Mouse (Mus musculus): ENCODE results near the gene Gm42372.
"Not testable (repeated sequence)": the region's sequence is repeated elsewhere in the genome, so short reads cannot be mapped to it uniquely, and the experiment has no call there.

Gene Gm42372

DNA sequence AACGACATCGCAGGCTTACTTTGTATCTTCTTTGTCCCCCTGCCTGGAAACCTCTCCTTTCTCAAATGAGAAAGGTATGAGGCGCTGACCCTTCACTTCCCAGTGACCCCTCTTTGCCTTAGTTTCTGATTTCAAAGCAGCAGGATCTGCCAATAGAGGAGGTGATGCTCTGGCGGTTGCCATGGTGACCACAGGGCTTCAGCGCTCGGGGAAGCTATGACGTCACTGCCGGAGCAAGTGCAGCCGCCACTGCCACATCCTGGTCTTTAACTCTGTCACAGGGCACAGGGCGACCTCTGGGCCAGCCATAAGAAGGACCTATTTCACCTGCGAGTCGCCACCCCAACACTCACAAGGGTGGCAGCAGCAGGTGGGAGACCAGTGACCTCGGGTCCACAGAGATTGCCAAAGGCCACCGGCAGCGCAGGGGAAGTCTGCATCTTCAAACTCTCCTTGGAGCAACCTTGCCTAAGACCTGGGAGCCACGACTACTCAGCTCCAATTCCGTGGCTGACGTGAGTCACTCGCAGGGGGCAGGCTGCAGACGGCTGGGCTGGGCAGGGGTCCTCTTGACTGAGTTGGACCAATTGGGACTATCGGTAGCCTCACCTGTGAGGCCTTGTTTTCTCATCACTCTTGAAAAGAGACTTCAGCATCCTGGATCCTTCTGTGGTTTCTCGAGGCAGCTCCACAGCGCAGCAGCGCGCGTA lies at the start of gene Gm42372:
Gene Gm42372 (plus strand): TSS at position 228 of the 710 bp plus-strand sequence.
- DNase-seq (ENCODE audit: low spot score in 2 of 2): peak in 1 of 2 experiments; percentile 69

DNA sequence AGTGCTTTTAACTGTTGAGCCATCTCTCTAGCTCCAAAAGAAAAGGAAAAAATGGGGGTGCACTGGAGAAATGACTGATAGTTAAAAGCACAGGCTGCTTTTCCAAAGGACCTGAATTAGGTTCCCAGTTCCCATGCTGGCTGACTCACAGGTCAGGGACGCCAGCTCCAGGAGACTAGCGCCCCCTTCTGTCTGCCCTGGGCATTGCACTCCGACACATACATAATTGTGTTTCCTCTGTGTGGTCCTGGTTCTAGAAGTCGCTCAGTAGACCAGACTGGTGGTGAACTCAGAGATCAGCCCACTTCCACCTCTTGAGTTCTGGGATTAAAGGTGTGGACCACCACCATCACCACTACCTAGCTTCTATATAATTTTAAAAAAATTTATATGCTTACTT lies 45.6 kb upstream of the Gm42372 start:
- DNase-seq (ENCODE audit: low spot score in 2 of 2): peak in 1 of 2 experiments; percentile 57

DNA sequence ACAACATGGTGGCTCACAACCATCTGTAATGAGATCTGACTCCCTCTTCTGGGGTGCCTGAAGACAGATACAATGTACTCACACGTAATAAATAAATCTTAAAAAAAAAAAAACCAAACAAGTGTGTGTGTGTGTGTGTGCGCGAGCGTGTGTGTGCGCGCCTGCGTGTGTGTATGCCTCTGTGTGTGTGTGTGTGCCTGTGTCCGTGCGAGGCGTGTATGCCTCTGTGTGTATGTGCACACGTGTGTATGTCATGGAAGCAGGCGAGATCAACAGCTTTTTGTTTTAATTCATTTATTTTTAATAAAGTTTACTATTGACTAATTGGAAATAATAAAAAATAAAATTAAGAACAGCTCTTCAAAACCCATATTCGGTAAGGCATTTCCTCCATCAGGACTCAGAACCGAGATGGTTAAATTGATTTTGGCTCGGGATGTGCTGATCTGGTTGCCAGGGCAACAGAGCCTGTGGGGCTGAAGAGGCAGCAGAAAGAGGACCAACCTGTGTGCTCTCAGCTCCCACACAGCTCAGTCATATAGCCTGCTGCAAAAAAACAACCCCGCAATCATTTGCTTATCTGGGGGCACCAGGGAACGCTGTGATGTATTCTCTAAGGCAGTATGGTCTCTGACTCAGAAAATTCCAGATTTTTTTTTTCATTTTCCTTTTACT lies 44.6 kb upstream of the Gm42372 start:
- DNase-seq (ENCODE audit: low spot score in 2 of 2): no peak

DNA sequence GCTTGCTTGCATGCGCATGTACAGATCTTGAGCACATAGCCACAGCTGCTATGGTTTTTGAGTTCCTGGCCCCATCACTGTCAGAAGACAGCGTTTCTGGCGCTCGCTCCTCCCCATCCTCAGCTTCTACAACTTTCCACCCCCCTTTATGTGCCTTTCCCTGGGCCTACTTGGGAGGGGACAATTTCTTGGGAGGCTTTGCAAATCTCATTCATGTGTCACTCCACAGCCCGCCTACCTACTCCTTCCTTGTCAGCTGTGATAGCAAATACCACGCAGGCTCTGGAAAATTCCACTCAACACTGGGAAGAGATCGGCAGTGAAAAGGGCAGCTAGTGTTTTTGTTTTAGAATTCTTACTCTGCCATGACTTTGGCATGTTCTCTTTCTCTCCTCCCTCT lies 42.6 kb upstream of the Gm42372 start:
- DNase-seq (ENCODE audit: low spot score in 2 of 2): no peak

DNA sequence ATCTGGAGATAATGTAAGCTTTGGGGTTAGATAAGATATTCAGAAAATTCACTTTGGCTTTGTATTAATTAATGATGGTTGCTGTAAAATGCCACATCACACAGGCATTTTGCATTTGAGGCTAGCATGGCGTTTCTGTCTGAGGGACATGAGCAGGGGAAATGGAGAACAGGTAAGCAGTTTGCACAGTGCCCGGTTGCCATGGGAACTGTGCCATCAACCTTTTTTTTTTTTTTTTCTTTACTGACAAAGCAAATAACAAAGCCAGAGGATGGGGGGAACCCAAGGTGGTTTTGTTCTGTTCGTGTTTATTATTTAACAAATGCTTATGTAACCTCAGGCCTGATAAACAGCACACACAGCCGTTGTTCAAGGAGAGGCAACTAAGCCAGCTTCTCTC lies 40.0 kb upstream of the Gm42372 start:
- DNase-seq (ENCODE audit: low spot score in 2 of 2): no peak

DNA sequence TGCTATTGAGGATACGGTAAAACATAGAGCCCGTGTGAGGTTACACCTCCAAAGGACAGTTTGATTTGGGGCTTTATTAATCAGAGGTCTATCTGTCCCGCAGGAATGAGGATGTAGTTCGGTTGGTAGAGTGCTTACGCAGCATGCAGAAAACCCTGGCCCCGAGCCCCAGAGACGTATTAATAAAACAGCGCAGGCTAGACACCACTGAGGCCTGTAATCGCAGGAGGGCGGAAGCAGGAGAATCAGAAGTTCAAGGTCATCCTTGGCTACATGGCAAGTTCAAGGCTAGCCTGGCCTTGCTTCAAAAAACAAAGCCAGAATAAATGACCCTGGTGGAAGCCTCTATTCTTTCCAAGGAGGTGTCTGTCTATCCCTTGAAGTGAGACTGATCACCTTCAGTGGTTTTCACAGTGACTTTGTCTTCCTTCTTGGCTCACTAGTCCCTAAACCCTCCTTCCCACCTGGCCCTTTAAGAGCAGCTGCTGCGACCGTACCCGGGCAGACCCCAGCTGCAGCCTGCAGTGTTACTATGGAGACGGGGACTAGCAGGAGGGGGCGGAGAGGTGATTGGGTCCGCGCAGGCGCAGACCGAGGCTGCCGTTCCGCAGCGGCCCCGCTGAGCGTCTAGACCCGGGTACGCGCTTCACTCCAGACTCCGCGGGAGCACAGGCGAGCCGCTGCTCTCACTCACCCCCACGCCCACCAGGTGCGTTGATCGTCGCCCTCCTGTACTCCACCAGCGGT lies 38.7 kb upstream of the Gm42372 start, which contains the start of gene Pnmal2:
Gene Pnmal2 (plus strand): TSS at position 622 of the 747 bp plus-strand sequence.
- peak in 1 of 2 experiments; percentile 71 for DNase-seq (ENCODE audit: low spot score in 2 of 2)

DNA sequence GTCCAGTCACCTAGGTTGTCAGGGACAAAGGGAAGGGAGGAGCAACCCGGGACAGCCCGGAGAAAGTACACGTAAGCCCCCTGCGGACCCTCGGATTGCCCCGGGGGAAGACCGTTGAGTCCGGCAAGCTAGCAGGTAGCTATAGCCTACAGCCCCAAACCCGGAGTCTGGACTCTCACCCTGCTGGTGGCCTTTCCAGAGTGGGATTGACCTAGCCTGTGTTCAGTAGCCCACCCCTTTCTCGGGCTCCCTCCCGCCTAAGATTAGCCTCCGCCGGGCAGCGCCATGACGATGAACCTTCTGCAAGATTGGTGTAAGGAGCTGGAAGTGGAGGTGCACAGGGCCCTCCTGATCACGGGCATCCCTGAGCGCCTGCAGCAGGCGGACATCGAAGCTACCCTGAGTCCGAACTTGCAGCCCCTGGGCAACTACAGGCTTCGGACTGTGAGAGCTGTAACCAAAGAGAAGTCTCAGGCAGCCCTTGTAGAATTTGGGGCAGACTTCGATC lies 38.0 kb upstream of the Gm42372 start:
- peak in 1 of 2 experiments; percentile 15 for DNase-seq (ENCODE audit: low spot score in 2 of 2)

DNA sequence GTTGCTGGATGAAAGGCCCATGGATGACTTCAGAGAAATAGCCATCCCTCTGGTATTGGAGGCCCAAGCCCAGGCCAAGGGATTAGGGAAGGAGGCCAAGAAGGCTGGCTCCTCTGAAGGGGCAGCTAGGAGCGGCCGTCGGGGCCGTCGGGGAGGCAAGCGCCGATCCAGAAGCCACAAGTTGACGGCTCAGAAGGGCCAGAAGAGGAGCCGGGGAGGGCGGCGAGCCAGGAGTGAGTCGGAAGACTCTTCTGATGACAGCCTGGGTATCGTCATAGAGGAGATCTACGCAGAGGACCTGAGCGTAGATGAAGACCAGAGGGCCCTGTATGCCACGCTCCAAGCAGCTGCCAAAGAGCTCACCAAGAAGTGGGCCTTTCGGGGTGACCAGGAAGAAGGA lies 37.5 kb upstream of the Gm42372 start:
- no peak for DNase-seq (ENCODE audit: low spot score in 2 of 2)

DNA sequence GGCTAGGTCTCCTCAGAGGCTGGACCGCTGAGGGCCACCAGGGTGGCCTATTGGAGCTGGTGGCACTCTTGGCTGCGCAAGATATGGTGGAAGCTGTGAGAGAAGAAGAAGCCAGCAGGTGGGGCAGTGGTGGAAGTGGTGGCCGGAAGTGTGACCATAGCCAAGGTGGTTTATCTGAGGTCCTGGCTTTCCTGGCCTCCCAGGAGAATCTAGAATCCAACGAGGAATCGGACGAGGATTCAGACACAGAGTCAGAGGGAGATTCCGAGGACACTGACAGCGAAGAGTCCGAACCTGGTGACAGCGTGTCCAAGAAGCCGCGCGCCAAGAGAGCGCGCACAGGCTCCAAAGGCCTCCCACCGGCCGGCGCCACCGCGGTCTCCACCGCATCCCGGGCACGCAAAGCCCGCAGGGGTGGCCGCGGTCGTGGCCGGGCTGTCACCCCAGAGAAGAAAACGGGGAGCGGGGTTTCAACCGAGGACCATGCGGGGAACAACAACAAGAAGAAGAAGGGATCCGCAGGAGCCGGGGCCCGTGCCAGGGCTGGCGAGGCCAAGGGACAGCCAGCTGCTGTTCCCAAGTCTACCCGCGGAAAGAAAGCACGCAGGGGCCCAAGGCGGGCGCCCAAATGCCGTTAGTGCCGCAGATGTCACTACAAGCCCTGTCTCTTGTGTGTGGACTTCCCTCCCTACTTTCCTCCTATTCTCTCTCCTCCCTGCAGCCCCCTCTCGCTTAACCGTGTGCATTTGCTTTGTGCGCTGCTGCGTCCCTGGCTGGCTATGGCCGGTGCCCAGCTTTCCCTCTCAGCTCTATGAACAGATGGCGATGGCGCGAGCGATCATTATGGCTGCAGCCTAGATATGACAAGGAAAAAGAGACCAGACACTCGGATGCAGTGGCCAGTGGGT lies 36.2 kb upstream of the Gm42372 start:
- DNase-seq (ENCODE audit: low spot score in 2 of 2): peak in 1 of 2 experiments; percentile 20

DNA sequence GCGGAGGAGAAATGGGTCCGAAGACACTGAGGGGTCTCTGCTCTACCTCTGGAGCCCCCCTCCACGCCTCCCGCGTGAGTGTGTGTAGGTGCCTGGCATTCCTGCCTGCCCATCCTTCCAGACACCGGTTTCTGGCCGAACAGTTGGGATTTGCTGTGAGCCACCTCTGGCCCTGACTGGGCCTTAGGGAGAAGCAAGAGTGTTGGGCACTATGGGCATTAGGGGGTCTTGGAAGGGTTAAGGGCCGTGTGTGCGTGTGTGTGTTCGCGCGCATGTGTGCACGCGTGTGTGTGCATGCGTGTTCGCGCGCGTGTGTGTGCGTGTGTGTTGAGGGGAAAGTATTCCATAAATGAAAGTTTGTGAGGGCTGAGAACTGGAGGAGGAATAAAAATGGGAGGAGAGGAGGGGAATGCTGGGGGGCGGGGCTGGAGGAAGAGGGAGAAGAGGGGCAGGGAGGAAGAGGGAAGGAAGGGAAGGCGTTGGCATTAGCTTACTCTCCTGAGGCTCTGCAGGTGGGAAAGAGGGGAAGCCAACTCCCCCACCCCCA lies 35.5 kb upstream of the Gm42372 start:
- no peak for DNase-seq (ENCODE audit: low spot score in 2 of 2)

DNA sequence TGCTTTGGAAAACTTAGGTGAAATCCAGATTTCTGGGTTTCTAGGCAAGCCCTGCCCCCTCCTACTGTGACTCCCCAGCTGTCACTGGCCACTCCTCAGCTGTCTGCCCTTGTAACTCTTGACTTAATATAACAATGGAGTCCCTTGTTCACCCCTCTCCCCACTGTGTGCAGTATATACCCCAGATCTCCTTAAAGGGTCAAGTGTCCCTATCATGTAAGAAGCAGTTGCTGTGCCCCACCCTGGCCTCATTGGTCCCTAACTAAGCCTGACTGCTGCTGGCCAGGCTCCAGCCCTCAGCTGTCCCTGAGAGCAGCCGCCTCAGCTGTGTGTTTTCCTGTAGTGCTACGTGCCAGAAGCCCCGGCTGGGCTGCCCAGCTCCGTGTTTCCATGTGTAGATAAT lies 34.9 kb upstream of the Gm42372 start:
- DNase-seq (ENCODE audit: low spot score in 2 of 2): no peak

DNA sequence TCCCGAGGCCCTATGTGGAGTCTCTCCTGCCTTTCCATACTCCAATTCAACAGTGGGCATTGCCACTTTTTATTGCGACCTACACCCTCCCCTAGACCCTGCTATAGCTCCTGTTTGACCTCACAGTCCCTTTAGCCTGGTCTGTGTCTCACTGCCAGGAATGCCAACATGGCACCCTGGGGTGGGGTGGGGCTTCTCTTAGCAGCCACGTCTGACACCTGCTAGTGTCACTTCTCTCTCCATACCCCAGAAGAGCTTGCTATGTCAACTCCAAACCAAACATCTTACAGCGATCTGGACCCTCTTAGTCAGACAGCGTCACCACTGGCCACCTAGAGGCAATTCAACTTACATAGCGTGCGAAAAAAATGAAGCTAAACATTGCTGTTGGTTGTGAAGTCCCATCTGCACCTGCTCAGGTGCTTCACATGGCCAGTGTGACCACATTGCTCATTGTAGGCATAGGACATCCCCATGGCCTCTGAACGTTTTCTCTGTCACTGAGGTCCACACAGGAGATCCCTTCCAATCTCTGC lies 33.9 kb upstream of the Gm42372 start:
- DNase-seq (ENCODE audit: low spot score in 2 of 2): no peak

DNA sequence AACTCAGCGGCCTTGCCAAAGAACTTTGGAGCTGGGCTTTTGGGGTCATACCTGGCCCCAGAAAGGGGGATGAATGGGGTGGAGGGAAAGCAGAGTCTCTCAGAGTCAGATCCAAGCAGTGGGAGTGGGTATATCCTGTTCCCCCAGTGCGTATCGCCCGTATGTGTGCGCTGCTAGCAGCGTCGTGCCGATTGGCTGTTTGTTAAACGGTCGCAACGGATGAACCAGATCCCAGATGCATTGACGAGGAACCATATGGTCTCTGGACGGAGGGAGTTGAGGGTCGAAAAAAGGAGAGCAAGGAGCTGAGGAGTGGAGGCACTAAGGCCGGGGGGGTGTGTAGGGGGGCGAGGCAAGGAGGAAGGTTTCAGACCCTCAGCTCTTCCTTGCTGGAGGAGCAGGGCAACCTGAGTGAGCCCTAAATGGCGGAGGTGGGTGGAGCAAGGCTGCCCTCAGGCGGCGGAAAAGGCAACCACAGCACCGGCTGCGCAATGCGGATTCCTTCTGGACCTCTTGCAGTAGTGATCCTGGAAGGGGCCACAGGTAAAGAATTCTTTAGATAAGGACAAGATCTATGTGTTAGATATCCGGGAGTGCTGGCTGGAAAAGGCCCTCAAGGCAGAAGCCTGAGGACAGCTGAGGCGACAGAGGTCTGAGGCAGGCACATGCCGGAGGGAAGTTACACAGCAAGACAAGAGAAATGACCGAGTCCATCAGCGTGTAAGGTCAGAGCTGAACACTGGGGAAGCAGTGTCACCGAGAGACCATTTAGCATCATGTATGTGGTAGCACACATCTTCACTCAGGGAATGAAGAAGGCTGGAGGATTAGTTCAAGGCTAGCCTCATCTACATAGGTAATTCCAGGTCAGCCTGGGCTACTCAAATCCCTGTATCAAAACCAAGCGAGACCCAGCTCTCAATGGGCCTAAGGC lies 32.7 kb upstream of the Gm42372 start:
- DNase-seq (ENCODE audit: low spot score in 2 of 2): peak; percentile 53 to 74

DNA sequence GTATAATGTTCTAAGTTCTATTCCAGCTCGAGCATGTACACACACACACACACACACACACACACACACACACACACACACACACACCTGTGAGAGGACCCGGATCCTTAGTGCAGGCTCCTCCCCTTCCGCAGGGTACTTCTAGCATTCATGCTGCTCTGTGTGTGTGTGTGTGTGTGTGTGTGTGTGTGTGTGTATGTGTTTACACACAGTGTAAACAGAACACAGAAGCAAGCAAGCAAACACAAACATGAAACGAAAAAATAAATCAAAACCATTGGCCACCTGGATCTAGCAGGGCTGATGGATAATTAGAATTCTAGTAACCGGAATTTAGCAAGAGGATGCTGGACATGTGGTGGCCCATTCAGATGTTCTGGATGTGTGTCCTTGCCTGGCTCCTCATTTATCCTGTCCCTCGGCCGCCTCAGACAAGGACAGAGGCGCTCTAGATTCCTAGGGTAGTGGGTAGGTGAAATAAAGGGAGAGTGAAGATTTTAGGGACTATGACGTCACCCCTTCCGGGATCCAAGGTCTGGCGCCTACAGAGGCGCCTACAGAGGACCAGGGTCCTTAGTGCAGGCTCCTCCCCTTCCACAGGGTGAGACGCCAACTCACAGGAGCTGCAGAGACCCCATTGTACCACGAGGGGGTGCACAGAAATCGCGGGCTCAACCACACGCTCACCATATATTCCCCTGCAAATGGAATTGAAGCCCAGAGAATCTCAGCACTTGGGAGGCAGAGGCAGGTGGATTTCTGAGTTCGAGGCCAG lies 31.8 kb upstream of the Gm42372 start:
- peak; percentile 36 to 77 for DNase-seq (ENCODE audit: low spot score in 2 of 2)

DNA sequence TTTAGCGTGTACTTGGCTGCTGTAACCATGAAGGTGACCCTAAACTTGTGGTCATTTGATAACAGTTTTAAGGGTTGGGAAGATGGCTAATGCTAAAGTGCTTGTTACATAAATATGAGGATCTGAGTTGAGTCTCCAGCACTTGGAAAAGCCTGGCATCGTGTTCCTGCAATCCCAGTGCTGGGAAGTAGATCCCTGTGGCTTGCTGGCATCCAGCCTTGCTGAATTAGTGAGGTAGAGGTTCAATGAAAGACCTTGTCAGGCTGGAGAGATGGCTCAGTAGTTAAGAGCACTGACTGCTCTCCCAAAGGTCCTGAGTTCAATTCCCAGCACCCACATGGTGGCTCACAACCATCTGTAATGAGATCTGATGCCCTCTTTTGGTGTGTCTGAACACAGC lies 29.1 kb upstream of the Gm42372 start:
- not testable (repeated sequence) for DNase-seq (ENCODE audit: low spot score in 2 of 2)

DNA sequence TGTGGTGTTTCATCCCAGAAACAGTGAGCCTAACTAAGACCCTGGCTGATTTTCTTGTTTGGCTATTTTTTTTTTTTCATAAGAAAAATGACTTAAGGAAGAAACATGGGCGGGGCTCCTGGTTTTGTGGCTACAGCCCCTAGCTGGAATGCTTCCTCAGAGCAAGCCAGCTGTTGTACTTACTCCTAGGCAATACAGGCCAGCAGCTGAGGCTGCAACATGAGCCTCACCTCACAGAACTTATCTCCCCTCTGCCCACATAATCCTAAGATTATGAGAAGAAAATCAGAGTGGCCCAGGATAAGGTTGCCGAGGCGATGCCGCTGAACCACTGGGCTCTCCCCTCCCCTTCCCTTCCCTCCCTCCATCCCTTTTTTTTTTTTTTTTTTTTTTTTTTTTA lies 27.2 kb upstream of the Gm42372 start:
- DNase-seq (ENCODE audit: low spot score in 2 of 2): no peak

DNA sequence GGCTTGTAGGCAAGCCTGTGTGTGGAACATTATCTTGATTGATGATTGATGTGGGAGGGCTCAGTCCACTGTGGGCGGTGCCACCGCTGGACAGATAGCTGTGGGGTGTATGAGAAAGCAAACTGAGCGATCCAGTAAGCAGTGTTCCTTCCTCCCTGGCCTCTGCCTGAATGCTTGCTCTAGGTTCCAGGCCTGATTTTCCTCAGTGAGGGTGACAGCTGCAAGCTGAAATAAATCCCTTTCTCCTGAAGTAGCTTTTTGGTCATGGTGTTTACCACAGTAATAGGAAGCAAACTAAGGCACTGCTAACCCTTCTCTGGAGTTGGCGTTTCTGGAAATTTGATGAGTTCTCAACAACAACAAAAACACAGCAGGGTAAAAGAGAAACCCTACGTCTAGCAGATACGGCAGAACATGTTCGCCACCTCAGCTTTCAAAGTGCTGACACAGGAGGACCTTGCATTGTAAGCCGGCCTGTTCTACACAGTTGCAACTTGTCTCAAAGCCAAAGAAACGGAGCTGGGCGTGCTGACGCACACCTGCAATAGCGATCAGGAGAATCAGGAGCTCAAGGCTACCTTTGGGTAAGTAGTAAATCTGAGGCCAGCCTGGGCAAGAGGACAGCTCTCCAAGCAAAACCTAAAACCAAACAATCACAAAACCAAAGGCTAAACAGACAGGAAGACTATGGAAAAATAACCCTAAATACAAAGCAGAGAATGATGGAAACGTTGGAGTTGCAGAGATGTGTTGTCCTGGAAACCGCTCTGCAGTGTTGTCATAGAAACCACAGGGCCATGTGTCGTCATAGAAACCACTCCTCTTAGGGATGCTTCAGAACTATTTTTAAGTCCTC lies 26.2 kb upstream of the Gm42372 start:
- no peak for DNase-seq (ENCODE audit: low spot score in 2 of 2)
